Mouse (Mus musculus) bone marrow, adult 2 months (tissue): Measurements from ENCODE around the gene Gm49383.

Experiments used
- CTCF ChIP-seq: fragments of 200-500 bp; IDR thresholded peaks from 2 replicates; pipeline ENCODE4 v1.5.1; 2011; ENCODE audit warnings: low read length, control low read depth; ENCODE audit not compliant: control insufficient read depth, insufficient read depth
- POLR2A ChIP-seq: fragments of 200-500 bp; IDR thresholded peaks from 2 replicates; pipeline ENCODE4 v1.6.1; 2011; ENCODE audit warnings: low read depth, mild to moderate bottlenecking, control low read depth, low read length, borderline replicate concordance; ENCODE audit not compliant: control insufficient read depth

GRCm38 (mm10) chr12:69159578-69159940 lies 37.3 kb downstream of the Gm49383 start:
- TF ChIP-seq CTCF (no peak), POLR2A (no peak)
